Mouse (Mus musculus): ENCODE measurements around the gene Emc3. TPM values are rescaled to one million over a fixed set of nuclear protein-coding genes. Genes with fewer than 3 reads are reported as not detected.

Emc3 gene
- 10 to 100 TPM; 82.2 to 89.7 TPM for polyA plus RNA-seq (2017; shearing (Covaris generic))

GRCm38 (mm10) chr6:113530932-113531839, at the start of gene Emc3, which contains the start of gene Fancd2:
Emc3 (minus strand) TSS chr6:113531652.
Fancd2 (plus strand) TSS chr6:113531682.

DNA sequence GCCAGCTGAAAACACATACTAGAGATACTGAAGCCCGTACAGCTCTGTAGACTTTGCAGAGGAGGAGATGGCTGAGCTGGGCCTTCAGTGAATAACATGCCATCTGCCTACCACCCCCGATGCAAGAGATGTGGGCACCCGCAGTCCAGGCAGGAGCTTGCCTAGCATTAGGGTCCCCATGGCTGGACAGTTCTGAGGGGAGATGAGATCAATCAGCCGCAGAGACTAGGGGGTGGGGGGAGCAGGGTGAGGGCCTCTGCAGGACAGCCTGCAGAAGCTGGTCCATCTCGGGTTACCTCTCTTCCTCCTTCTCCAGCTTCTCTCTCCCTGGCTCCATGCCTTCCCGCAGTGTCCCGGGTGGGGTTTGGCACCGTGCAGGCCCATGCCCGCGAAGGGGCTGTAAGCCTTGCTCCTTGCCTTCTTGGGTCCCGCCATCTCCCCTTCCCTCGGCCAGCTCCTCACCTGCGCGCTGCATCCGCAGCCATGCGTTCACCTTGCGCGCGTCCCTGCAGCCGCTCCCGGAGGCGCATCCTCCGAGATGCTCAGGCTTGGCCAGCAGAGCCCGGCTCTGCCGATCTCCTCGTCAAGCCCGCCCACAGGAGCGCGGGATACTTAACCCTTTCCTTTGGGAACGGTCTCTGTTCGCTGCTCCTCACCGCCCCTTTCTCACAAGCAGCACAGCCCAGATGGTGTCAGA, 29.9 kb downstream of the Emc3 start, which contains the start of gene Prrt3:
Gene Prrt3, minus strand, starts transcription at position 544 of the 697 bp plus-strand sequence.

GRCm38 (mm10) chr6:113483100-113483615, 48.3 kb downstream of the Emc3 start, which contains the start of gene Creld1:
Creld1 (plus strand) TSS chr6:113483297.

DNA sequence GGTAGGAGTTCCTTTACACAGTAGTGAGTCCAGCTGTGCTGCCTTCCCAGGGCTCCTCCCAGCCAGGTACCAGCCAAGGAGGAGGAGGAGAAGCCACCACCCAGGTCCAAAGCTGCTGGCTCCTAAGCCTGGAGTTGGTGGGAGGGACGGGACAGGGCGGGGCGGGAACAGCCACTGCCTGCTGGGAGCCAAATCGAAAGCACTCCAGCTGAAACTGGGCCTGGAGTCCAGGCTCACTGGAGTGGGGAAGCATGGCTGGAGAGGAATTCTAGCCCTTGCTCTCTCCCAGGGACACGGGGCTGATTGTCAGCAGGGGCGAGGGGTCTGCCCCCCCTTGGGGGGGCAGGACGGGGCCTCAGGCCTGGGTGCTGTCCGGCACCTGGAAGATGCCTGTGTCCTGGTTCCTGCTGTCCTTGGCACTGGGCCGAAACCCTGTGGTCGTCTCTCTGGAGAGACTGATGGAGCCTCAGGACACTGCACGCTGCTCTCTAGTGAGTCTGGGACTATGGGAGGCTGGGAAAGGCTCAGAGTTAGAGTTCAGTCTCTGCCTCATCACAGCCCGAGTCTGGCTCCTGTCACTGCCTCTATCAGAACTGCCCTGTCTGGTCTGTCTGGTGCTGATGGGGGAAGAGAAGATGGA, 60.0 kb downstream of the Emc3 start, which contains the start of gene Il17rc:
Gene Il17rc, plus strand, starts transcription at position 131 of the 640 bp plus-strand sequence.

Other genes with a start within 250 kb of the Emc3 start
- 1 to 10 TPM in 1 of 2 experiments, under 1 TPM in 1; 0.48 to 3.1 TPM for gene Cpne9, start 249.3 kb downstream of the Emc3 start, polyA plus RNA-seq (2017; shearing (Covaris generic))
- 10 to 100 TPM; 42.3 to 65.8 TPM for gene Brpf1, start 224.5 kb downstream of the Emc3 start, polyA plus RNA-seq (2017; shearing (Covaris generic))
- 10 to 100 TPM; 12.9 to 15.0 TPM for gene Ogg1, start 204.7 kb downstream of the Emc3 start, polyA plus RNA-seq (2017; shearing (Covaris generic))
- 1 to 10 TPM; 2.1 to 3.6 TPM for gene Camk1, start 187.7 kb downstream of the Emc3 start, polyA plus RNA-seq (2017; shearing (Covaris generic))
- gene Tada3, start 153.8 kb downstream of the Emc3 start, polyA plus RNA-seq (2017; shearing (Covaris generic)): 10 to 100 TPM; 51.2 to 56.4 TPM
- 100 to 1,000 TPM; 468 to 469 TPM for gene Arpc4, start 153.5 kb downstream of the Emc3 start, polyA plus RNA-seq (2017; shearing (Covaris generic))
- 10 to 100 TPM; 15.7 to 18.9 TPM for gene Ttll3, start 142.4 kb downstream of the Emc3 start, polyA plus RNA-seq (2017; shearing (Covaris generic))
- gene Rpusd3, start 112.3 kb downstream of the Emc3 start, polyA plus RNA-seq (2017; shearing (Covaris generic)): 10 to 100 TPM; 17.1 to 17.9 TPM
- 1 to 10 TPM in 1 of 2 experiments, not detected in 1; 1.4 TPM for gene Cidec, start 95.9 kb downstream of the Emc3 start, polyA plus RNA-seq (2017; shearing (Covaris generic))
- gene Jagn1, start 89.1 kb downstream of the Emc3 start, polyA plus RNA-seq (2017; shearing (Covaris generic)): 10 to 100 TPM; 48.3 to 61.5 TPM
- 1 to 10 TPM in 1 of 2 experiments, under 1 TPM in 1; 0.54 to 7.3 TPM for gene Il17re, start 73.2 kb downstream of the Emc3 start, polyA plus RNA-seq (2017; shearing (Covaris generic))
- gene Il17rc, start 60.2 kb downstream of the Emc3 start, polyA plus RNA-seq (2017; shearing (Covaris generic)): under 1 TPM; 0.31 to 0.89 TPM
- gene Creld1, start 48.4 kb downstream of the Emc3 start, polyA plus RNA-seq (2017; shearing (Covaris generic)): 10 to 100 TPM in 1 of 2 experiments, 1 to 10 TPM in 1; 9.9 to 12.6 TPM
- under 1 TPM; 0.35 to 0.73 TPM for gene Prrt3, start 29.7 kb downstream of the Emc3 start, polyA plus RNA-seq (2017; shearing (Covaris generic))
- 1 to 10 TPM; 3.4 to 6.1 TPM for gene Fancd2, start within 50 bp of the Emc3 start, polyA plus RNA-seq (2017; shearing (Covaris generic))
- not detected for gene Fancd2os, start 69.1 kb upstream of the Emc3 start, polyA plus RNA-seq (2017; shearing (Covaris generic))
- 100 to 1,000 TPM; 225 to 236 TPM for gene Brk1, start 73.1 kb upstream of the Emc3 start, polyA plus RNA-seq (2017; shearing (Covaris generic))
- 10 to 100 TPM; 28.3 to 29.5 TPM for gene Vhl, start 92.3 kb upstream of the Emc3 start, polyA plus RNA-seq (2017; shearing (Covaris generic))
- 10 to 100 TPM; 41.7 to 44.1 TPM for gene Irak2, start 106.8 kb upstream of the Emc3 start, polyA plus RNA-seq (2017; shearing (Covaris generic))
- gene Tatdn2, start 165.4 kb upstream of the Emc3 start, polyA plus RNA-seq (2017; shearing (Covaris generic)): 1 to 10 TPM; 8.0 to 8.2 TPM
- under 1 TPM in 1 of 2 experiments, not detected in 1; 0.30 TPM for gene Ghrl, start 188.2 kb upstream of the Emc3 start, polyA plus RNA-seq (2017; shearing (Covaris generic))
- gene Sec13, start 209.1 kb upstream of the Emc3 start, polyA plus RNA-seq (2017; shearing (Covaris generic)): 100 to 1,000 TPM; 162 to 166 TPM

Data from inflammation-experienced regulatory T-cells (primary cell).